Mouse (Mus musculus): Measurements from ENCODE around the gene Tmem208.
A peak's percentile ranks its signal among the peaks of the same experiment; 100 is the strongest.

DNA sequence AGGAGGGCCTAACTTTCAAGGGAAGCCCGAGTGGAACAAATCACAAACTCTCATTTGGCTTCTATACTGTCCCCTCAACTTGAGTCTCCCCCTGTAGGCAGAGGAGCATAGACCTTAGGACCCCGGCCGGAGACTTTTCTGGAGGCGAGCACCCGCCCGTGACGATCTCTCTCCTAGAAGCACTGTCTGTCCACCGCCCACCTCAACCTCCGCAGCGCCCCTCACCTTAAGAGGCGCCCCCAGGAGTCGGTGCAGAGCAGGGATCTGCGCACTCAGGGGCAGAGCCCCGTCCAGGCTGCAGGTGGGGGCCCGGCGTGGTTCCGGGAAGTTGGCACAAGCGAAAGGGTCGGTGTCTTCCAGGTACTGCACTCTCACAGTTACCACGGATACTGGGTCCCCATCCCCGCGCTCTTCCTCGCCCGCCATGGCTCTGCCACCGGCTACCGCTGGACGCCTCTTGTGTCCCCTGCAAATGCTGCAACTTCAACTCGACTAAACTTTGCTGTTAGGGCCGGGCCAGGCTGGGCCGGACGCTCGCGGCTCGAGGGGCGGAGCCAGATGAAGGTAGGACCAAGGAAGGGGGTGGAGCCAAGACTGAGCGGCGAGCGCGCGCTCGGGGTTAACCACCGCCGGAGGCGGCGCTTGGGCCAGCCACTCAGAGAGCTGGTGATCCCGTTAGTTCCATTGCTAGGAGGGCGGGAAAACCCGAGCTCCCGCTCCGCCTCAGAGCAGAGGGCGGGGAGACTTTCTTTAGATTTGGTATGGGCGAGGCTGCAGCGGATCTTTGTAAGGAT is 21.5 kb downstream of the Tmem208 start, which contains the start of gene Fhod1:
- peak; percentile 39; the same call in 1 of the 2 replicates for TF ChIP-seq POLR2A (IDR thresholded peaks at IDR 0.05; ENCODE audit: low read depth, low read length)
- no peak for TF ChIP-seq CTCF (IDR thresholded peaks at IDR 0.05; ENCODE audit: extremely low read depth, insufficient read depth, insufficient read length, insufficient replicate concordance)
